Mouse (Mus musculus) liver (tissue): ENCODE measurements at regions not wholly inside any gene's neighbourhood (a gene's known extent, or its start where the extent isn't known, plus 50 kb on each side); places are given as distances from the start of the nearest gene placed in this dataset.

Experiments
- DNase-seq: peaks from one replicate; pipeline ENCODE4 v3.0.0-alpha.2; 2020; ENCODE audit warnings: mixed read lengths

DNA sequence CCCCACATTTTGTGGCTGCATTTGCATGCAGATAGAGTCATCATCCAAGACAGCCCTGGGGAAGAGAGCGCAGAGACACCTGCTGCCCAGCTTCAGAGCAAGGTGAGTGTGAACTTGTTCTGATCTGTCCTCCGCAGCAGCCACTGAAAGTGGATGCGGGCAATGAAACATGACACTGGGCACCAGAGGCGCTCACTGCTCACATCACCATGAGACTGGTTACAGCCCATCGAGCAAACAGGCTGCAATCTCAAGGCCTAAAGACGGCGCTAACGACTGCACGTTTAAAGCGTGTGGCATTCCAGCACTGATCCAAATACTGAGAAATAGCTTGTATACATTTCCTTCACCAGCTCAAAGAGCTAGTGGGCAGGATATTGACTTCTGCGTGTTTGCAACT lies 65.8 kb downstream of the Barhl2 start:
- no peak for DNase-seq

- DNase-seq, result no peak
These were observed 71.3 kb downstream of the Barhl2 start for GRCm38 (mm10) chr5:106386621-106387020.

DNA sequence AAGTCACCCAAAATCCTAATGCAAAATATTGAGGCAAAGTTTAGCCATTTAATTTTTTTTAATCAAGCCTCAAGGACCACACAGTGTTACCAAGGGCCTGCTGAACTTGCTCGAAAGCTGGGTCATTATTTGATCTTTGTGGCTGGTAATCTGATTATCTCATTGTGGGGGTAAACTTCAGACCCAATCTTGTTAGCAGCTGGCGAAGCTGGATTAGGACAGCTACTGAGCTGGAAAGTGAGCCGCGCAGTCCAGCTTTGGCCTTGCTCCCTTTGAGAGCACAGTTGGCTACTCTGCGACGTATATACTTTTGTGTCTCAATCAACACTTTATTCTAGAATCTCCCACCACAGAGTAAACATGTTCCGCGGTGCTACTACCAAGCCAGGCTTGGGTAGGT lies 72.1 kb downstream of the Barhl2 start:
- DNase-seq, result no peak

- no peak for DNase-seq
These were observed 72.7 kb downstream of the Barhl2 start for GRCm38 (mm10) chr5:106385219-106385618.

DNA sequence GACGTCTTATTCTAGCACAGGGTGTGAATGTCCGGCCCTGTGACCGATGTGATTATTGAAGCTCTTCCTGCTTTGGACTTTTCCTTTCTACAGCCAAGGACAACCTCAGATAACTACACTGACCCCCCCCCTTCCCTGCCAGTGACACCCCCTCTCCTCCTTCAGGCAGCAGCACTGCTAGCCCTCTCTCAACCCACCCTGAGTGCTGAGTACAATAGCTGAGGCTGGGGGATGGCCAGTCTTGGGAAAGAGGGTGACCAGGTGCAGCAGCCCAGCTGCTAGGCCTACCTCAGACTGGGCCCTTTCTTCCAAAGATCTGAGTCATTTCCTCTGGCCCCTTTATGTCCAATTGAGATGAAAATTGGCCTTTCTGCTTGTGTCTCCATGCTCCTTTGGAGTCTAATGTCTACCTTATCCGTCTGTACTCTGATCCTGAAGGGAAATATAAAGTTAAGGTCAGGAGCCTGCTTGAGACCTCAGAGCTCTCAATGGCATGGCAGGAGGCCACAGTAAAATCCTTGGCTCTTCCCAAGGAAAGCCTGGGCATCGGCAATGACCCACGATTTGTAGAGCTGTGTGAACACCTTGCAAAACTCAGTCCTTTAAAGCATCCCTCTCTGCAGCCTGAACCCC lies 73.7 kb downstream of the Barhl2 start:
- DNase-seq, result no peak

DNA sequence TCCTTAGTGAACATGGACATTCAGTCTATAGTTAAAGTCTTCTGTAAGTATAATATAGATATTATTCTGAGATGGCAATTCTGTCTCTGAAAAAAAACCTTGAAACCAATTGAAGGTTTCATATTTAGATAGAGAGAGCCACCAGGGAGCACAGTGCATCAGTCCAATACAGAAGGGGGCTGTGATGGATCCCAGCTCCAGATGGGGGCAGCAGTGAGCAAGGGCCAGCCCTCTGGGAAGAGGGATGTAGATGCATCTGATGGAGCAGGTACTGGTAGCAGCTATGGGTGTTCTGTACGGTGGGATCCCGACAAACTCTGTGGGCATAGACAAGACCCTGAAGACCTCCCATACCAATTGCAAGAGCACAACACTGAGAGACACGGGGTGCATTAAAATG lies 76.0 kb downstream of the Barhl2 start:
- no peak for DNase-seq

- no peak for DNase-seq
These were observed 77.2 kb downstream of the Barhl2 start for GRCm38 (mm10) chr5:106380631-106381285.

- DNase-seq, result no peak
These were observed 81.0 kb downstream of the Barhl2 start for GRCm38 (mm10) chr5:106376781-106377525.

DNA sequence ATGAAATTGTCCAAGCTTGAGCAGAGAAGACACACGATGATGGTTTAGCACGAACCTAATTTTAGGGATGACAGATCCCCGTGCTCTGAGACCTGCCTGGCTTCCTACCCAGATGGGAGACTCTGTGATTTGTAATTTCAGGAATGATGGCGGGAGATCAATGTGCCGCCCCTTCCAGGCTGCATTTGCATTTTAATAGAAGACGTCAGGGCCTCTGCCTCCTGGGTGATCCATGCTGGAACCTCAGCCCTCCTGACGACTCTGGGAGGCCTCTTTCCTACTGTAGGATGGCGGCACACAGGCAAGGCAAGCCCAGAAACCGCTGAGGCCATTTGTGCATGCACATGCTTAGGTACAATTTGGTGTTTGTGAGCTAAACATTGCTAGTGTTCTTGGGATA lies 90.1 kb downstream of the Barhl2 start:
- DNase-seq, result no peak

GRCm38 (mm10) chr5:106367312-106367711 lies 90.7 kb downstream of the Barhl2 start:
- DNase-seq, result no peak

DNA sequence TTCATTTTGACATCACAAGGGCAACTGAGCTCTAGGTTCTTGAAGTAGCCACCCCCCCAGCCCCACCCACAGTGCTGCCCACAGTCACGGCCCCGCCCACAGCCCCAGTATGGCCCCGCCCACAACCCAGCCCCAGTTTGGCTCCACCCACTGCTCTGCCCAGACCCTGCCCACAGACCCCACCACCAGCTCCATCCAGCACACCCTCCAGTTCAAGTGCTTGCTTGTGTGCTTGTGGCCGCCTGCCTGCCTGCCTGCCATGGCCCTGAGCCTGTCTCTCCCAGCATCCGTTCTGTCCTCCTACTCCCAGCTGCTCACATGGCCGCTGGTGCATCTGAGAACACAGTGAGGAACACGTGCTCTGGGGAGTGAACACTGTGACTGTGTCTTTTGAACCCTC lies 92.0 kb downstream of the Barhl2 start:
- no peak for DNase-seq

- DNase-seq, result no peak
These were observed 92.9 kb downstream of the Barhl2 start for GRCm38 (mm10) chr5:106365094-106365493.

DNA sequence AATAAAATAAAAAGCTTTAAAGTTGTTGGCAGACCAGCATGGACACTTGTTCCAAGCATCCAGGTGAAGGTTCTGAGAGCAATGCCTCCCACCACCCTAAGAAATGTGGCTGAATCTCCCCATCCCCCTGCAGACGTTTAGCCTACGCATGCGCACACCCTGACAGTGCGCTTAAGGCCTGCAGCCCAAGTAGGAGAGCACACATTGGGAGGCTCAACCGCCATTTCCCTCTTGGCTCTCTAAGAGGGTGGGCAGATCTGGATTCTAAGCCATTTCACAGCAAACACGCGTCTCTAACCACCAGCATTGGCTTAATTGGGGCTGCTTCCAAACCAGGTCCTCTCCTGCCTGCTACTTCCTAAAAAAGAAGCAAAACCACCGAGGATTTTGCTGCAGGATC lies 106.6 kb downstream of the Barhl2 start:
- DNase-seq, result no peak

GRCm38 (mm10) chr5:106349851-106350515 lies 108.0 kb downstream of the Barhl2 start:
- no peak for DNase-seq

- DNase-seq, result no peak
These were observed 113.7 kb downstream of the Barhl2 start for GRCm38 (mm10) chr5:106344308-106344707.

DNA sequence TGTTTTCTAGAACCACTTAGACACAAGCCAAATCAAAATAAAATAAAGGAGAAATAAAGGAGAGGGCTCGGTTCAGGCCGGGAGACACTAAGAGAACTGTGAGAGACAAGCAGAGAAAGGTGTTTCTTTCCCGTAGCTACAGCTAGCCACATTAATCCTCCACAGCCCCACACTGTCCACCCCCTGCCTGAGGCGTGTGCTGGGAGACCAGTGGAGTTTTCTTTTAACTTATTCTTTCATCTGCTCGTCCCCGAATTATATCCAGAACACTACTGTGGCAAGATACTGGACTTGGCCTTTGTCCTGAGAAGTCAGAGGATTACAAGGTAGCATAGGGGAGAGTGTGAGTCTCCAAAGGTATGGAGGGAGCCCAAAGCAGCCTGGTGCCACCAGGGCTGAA lies 114.4 kb downstream of the Barhl2 start:
- DNase-seq, result no peak

- DNase-seq, result no peak
These were observed 116.6 kb downstream of the Barhl2 start for GRCm38 (mm10) chr5:106341361-106341760.

- DNase-seq, result no peak
These were observed 122.3 kb downstream of the Barhl2 start for GRCm38 (mm10) chr5:106335639-106336038.

DNA sequence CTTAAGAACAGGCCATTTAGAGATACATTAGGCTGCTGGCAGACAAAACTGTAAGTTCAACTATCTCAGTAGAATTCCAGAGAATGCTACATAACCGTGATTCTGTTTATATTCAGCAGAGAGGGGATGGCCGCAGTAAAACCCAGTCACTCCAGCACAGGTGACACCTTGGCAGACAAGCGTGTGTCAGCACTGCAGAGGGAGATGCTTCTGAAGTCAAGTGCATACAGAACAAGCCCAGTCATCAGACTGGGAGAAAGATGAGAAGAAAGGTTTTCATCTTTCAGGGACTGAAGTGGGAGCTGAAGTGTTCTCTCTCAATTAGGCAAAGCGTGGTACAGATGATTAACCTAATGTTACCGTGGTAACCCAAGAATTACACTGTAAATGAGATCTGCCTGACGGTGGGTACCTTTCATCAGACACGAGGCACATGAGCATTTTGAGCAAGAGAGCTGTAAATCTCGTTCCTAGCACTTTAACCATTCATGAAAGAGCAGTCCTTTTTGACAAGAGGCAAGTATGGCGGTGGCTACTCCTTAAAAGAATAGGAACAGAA lies 130.3 kb downstream of the Barhl2 start:
- DNase-seq, result no peak

DNA sequence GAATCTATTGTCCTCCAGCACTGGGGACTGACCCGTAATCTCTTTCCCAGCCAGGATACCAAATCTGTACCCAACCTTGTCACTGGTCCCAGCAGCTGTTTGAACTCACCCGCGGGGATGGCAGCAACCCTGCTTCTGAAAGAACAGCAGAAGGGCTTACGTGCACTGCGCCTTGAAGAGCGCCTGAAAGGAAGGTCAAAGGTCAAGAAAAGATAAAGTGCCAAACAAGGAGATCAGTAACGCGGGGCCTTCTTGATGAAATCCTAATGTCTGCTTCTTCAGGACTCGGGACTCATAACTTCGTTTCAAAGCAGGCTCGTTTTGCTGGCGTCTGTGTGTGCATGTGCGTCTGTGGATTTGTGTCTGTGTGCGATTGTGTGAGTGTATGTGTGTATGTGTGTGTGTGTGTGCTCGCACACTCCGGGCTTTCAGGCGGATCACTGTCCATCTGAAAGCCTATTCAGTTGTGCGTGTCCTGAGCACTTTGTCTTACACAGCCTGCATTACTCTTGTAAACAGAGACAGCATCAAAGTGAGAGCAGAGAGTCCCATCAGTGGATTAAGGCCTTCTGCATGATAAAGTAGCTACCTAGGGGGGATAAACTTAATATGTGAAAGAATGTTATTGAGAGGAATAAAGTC lies 135.3 kb downstream of the Barhl2 start:
- no peak for DNase-seq

DNA sequence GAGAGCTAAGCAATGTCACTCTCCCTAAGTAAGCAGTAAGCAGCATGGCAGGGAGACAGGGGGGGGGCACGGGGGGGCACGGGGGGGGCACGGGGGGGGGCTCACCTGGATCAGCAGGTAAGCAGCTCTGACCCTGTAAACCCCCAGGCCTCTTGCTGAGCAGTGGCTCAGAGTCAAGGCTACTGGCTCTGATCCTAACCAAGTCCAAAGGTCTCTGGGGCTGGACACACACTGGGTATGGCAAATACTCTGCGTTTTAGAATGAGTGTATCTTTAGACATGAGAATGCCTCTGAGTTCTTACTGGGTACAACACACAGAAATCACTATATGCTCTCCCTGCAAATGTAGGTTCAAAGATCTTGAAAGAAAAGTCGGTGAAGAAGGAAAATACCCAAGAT lies 136.5 kb downstream of the Barhl2 start:
- DNase-seq, result no peak

- DNase-seq, result no peak
These were observed 136.9 kb downstream of the Barhl2 start for GRCm38 (mm10) chr5:106321023-106321422.

DNA sequence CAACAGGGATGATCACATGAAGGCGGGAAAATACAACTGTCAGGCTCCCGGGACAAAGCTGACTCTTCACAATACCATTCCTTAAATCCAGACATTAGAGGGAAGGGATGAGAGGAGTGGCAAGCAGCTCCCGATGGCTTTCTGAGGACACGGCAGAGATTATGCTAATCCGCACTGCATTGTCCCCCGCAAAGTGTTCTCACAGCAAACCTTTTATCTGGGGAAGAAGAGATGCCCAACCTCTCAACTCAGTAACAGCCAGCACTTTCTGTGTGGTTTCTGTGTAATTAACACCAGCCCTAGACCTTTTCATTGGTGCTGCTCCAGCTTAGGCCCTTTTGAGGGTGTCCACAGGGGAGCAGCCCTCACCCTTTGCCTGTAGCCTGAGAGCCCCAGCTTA lies 137.9 kb downstream of the Barhl2 start:
- no peak for DNase-seq
